Mouse (Mus musculus): ENCODE measurements around the gene Olfr1362. TPM values are rescaled to one million over a fixed set of nuclear protein-coding genes. Genes with fewer than 3 reads are reported as not detected.

Gene Olfr1362
- polyA plus RNA-seq (2015; fragmentation: Nextera tagmentation; extraction: Ambion mirVana) = not detected in 2 replicates

GRCm38 (mm10) chr13:21613922-21614321 lies at the start of gene Olfr1362:
Olfr1362 (minus strand) TSS chr13:21614022.
- H3K4me3 ChIP-seq (ENCODE audit: low read length) = no peak within 1 kb of the TSS
- H3K36me3 ChIP-seq (ENCODE audit: control insufficient read depth, insufficient read depth, low read length) = no peaks in the 10 kb centered on the region
- H3K27me3 ChIP-seq (replicated peaks; ENCODE audit: control insufficient read depth, insufficient read depth, low read length) = no peaks in the 10 kb centered on the region
- no peaks in the 10 kb centered on the region for H3K4me1 ChIP-seq (ENCODE audit: control insufficient read depth, insufficient read depth, low read length)
- no peak within 1 kb of the TSS for H3K9ac ChIP-seq (ENCODE audit: low read depth, low read length)
- no peak within 1 kb of the TSS for H3K4me2 ChIP-seq (ENCODE audit: low read depth, low read length)
- no peak for ATAC-seq
- no peak within 1 kb of the TSS for H3K27ac ChIP-seq (ENCODE audit: low read length)
- H3K9me3 ChIP-seq (ENCODE audit: control insufficient read depth, low read length) = no peaks in the 10 kb centered on the region

GRCm38 (mm10) chr13:21663286-21663685 lies 49.5 kb upstream of the Olfr1362 start, which contains the start of gene Olfr1361:
Olfr1361 (minus strand) TSS chr13:21663386.
- 66% methylated on average over 2 of the region's 2 CpGs for WGBS
- Histone ChIP-seq H3K36me3 (ENCODE audit: control insufficient read depth, insufficient read depth, low read length) (no peaks in the 10 kb centered on the region), H3K4me3 (ENCODE audit: low read length) (no peak within 1 kb of the TSS), H3K9me3 (ENCODE audit: control insufficient read depth, low read length) (no peaks in the 10 kb centered on the region), H3K27ac (ENCODE audit: low read length) (no peak within 1 kb of the TSS), H3K4me1 (ENCODE audit: control insufficient read depth, insufficient read depth, low read length) (no peaks in the 10 kb centered on the region), H3K4me2 (ENCODE audit: low read depth, low read length) (no peak within 1 kb of the TSS), H3K27me3 (replicated peaks; ENCODE audit: control insufficient read depth, insufficient read depth, low read length) (no peaks in the 10 kb centered on the region), H3K9ac (ENCODE audit: low read depth, low read length) (no peak within 1 kb of the TSS)
- no peak for ATAC-seq

- no peak for ATAC-seq
- no peaks in the 10 kb centered on the region for H3K9me3 ChIP-seq (ENCODE audit: control insufficient read depth, low read length)
- H3K4me2 ChIP-seq (ENCODE audit: low read depth, low read length) = no peak within 1 kb of the TSS
- no peaks in the 10 kb centered on the region for H3K4me1 ChIP-seq (ENCODE audit: control insufficient read depth, insufficient read depth, low read length)
- H3K27me3 ChIP-seq (replicated peaks; ENCODE audit: control insufficient read depth, insufficient read depth, low read length) = no peaks in the 10 kb centered on the region
- H3K9ac ChIP-seq (ENCODE audit: low read depth, low read length) = no peak within 1 kb of the TSS
- H3K36me3 ChIP-seq (ENCODE audit: control insufficient read depth, insufficient read depth, low read length) = no peaks in the 10 kb centered on the region
- WGBS = 85% methylated on average over 2 of the region's 2 CpGs
- no peak within 1 kb of the TSS for H3K4me3 ChIP-seq (ENCODE audit: low read length)
- H3K27ac ChIP-seq (ENCODE audit: low read length) = no peak within 1 kb of the TSS
These were observed 28.6 kb upstream of the Olfr1362 start, which contains the start of gene Olfr11 for GRCm38 (mm10) chr13:21642418-21642817. Olfr11 (minus strand) TSS chr13:21642518.

GRCm38 (mm10) chr13:21591618-21592017 lies 22.2 kb downstream of the Olfr1362 start:
- no peak for ATAC-seq
- Histone ChIP-seq H3K4me2 (ENCODE audit: low read depth, low read length) (no peak overlapping the region), H3K9ac (ENCODE audit: low read depth, low read length) (no peak overlapping the region), H3K27ac (ENCODE audit: low read length) (no peak overlapping the region), H3K4me3 (ENCODE audit: low read length) (no peak overlapping the region), H3K9me3 (ENCODE audit: control insufficient read depth, low read length) (no peaks in the 10 kb centered on the region), H3K4me1 (ENCODE audit: control insufficient read depth, insufficient read depth, low read length) (no peaks in the 10 kb centered on the region), H3K36me3 (ENCODE audit: control insufficient read depth, insufficient read depth, low read length) (no peaks in the 10 kb centered on the region), H3K27me3 (replicated peaks; ENCODE audit: control insufficient read depth, insufficient read depth, low read length) (no peaks in the 10 kb centered on the region)
- WGBS = 67% methylated on average over 2 of the region's 2 CpGs

- Histone ChIP-seq H3K4me3 (ENCODE audit: low read length) (no peak within 1 kb of the TSS), H3K36me3 (ENCODE audit: control insufficient read depth, insufficient read depth, low read length) (no peaks in the 10 kb centered on the region), H3K9me3 (ENCODE audit: control insufficient read depth, low read length) (no peaks in the 10 kb centered on the region), H3K4me1 (ENCODE audit: control insufficient read depth, insufficient read depth, low read length) (no peaks in the 10 kb centered on the region), H3K27ac (ENCODE audit: low read length) (no peak within 1 kb of the TSS), H3K9ac (ENCODE audit: low read depth, low read length) (no peak within 1 kb of the TSS), H3K4me2 (ENCODE audit: low read depth, low read length) (no peak within 1 kb of the TSS), H3K27me3 (replicated peaks; ENCODE audit: control insufficient read depth, insufficient read depth, low read length) (no peaks in the 10 kb centered on the region)
- WGBS = 91% methylated on average over 2 of the region's 2 CpGs
- ATAC-seq = no peak
These were observed 32.2 kb downstream of the Olfr1362 start, which contains the start of gene Olfr1364 for GRCm38 (mm10) chr13:21581659-21582058. Olfr1364 (minus strand) TSS chr13:21581759.

Other genes with a start within 250 kb of the Olfr1362 start
- 61.7 and 64.5 TPM in 2 replicates for gene Zkscan3, start 211.3 kb downstream of the Olfr1362 start, polyA plus RNA-seq (2015; fragmentation: Nextera tagmentation; extraction: Ambion mirVana)
- gene Pgbd1, start 173.0 kb downstream of the Olfr1362 start, polyA plus RNA-seq (2015; fragmentation: Nextera tagmentation; extraction: Ambion mirVana) = 2.4 TPM in 2 replicates
- 22.3 and 23.6 TPM in 2 replicates for gene Zscan26, start 160.3 kb downstream of the Olfr1362 start, polyA plus RNA-seq (2015; fragmentation: Nextera tagmentation; extraction: Ambion mirVana)
- gene Nkapl, start 145.5 kb downstream of the Olfr1362 start, polyA plus RNA-seq (2015; fragmentation: Nextera tagmentation; extraction: Ambion mirVana) = 1.8 and 2.0 TPM in 2 replicates
- gene Zkscan4, start 135.1 kb downstream of the Olfr1362 start, polyA plus RNA-seq (2015; fragmentation: Nextera tagmentation; extraction: Ambion mirVana) = 2.4 and 2.5 TPM in 2 replicates
- not detected in 2 replicates for gene Gm10065, start 134.6 kb downstream of the Olfr1362 start, polyA plus RNA-seq (2015; fragmentation: Nextera tagmentation; extraction: Ambion mirVana)
- 0.22 and 0.39 TPM in 2 replicates for gene AK157302, start 118.8 kb downstream of the Olfr1362 start, polyA plus RNA-seq (2015; fragmentation: Nextera tagmentation; extraction: Ambion mirVana)
- 10.9 and 12.1 TPM in 2 replicates for gene Gm11273, start 112.6 kb downstream of the Olfr1362 start, polyA plus RNA-seq (2015; fragmentation: Nextera tagmentation; extraction: Ambion mirVana)
- gene Zkscan8, start 82.9 kb downstream of the Olfr1362 start, polyA plus RNA-seq (2015; fragmentation: Nextera tagmentation; extraction: Ambion mirVana) = 3.0 and 3.4 TPM in 2 replicates
- gene Olfr1366, start 71.2 kb downstream of the Olfr1362 start, polyA plus RNA-seq (2015; fragmentation: Nextera tagmentation; extraction: Ambion mirVana) = 0.11 and 0.17 TPM in 2 replicates
- not detected in 2 replicates for gene Olfr1535, start 54.1 kb downstream of the Olfr1362 start, polyA plus RNA-seq (2015; fragmentation: Nextera tagmentation; extraction: Ambion mirVana)
- gene Olfr1364, start 32.3 kb downstream of the Olfr1362 start, polyA plus RNA-seq (2015; fragmentation: Nextera tagmentation; extraction: Ambion mirVana) = not detected in 2 replicates
- gene Olfr11, start 28.5 kb upstream of the Olfr1362 start, polyA plus RNA-seq (2015; fragmentation: Nextera tagmentation; extraction: Ambion mirVana) = not detected in 2 replicates
- gene Olfr1361, start 49.4 kb upstream of the Olfr1362 start, polyA plus RNA-seq (2015; fragmentation: Nextera tagmentation; extraction: Ambion mirVana) = not detected in 2 replicates
- gene Olfr1360, start 63.4 kb upstream of the Olfr1362 start, polyA plus RNA-seq (2015; fragmentation: Nextera tagmentation; extraction: Ambion mirVana) = not detected in 2 replicates
- gene Olfr1359, start 84.1 kb upstream of the Olfr1362 start, polyA plus RNA-seq (2015; fragmentation: Nextera tagmentation; extraction: Ambion mirVana) = not detected in 2 replicates
- 2.3 and 2.5 TPM in 2 replicates for gene Hist1h2bl, start 102.1 kb upstream of the Olfr1362 start, polyA plus RNA-seq (2015; fragmentation: Nextera tagmentation; extraction: Ambion mirVana)
- 10.9 and 17.9 TPM in 2 replicates for gene Hist1h2ai, start 102.4 kb upstream of the Olfr1362 start, polyA plus RNA-seq (2015; fragmentation: Nextera tagmentation; extraction: Ambion mirVana)
- gene Hist1h3h, start 103.6 kb upstream of the Olfr1362 start, polyA plus RNA-seq (2015; fragmentation: Nextera tagmentation; extraction: Ambion mirVana) = 4.8 and 9.5 TPM in 2 replicates
- gene Hist1h2bm, start 108.0 kb upstream of the Olfr1362 start, polyA plus RNA-seq (2015; fragmentation: Nextera tagmentation; extraction: Ambion mirVana) = 1.7 and 3.5 TPM in 2 replicates
- 0.66 and 2.1 TPM in 2 replicates for gene Hist1h4j, start 121.0 kb upstream of the Olfr1362 start, polyA plus RNA-seq (2015; fragmentation: Nextera tagmentation; extraction: Ambion mirVana)
- gene Hist1h4k, start 136.5 kb upstream of the Olfr1362 start, polyA plus RNA-seq (2015; fragmentation: Nextera tagmentation; extraction: Ambion mirVana) = 4.0 and 4.7 TPM in 2 replicates
- gene Hist1h2ak, start 139.8 kb upstream of the Olfr1362 start, polyA plus RNA-seq (2015; fragmentation: Nextera tagmentation; extraction: Ambion mirVana) = 13.0 and 13.5 TPM in 2 replicates
- gene Hist1h2bn, start 140.1 kb upstream of the Olfr1362 start, polyA plus RNA-seq (2015; fragmentation: Nextera tagmentation; extraction: Ambion mirVana) = 1.9 and 2.5 TPM in 2 replicates
- 10.0 and 14.9 TPM in 2 replicates for gene Hist1h1b, start 166.6 kb upstream of the Olfr1362 start, polyA plus RNA-seq (2015; fragmentation: Nextera tagmentation; extraction: Ambion mirVana)
- gene Hist1h3i, start 169.3 kb upstream of the Olfr1362 start, polyA plus RNA-seq (2015; fragmentation: Nextera tagmentation; extraction: Ambion mirVana) = 53.6 and 66.8 TPM in 2 replicates
- gene Hist1h2an, start 173.2 kb upstream of the Olfr1362 start, polyA plus RNA-seq (2015; fragmentation: Nextera tagmentation; extraction: Ambion mirVana) = 3.8 and 4.1 TPM in 2 replicates
- 1.5 and 1.7 TPM in 2 replicates for gene Hist1h2bp, start 173.4 kb upstream of the Olfr1362 start, polyA plus RNA-seq (2015; fragmentation: Nextera tagmentation; extraction: Ambion mirVana)
- gene Hist1h2bq, start 196.2 kb upstream of the Olfr1362 start, polyA plus RNA-seq (2015; fragmentation: Nextera tagmentation; extraction: Ambion mirVana) = 13.4 and 17.9 TPM in 2 replicates
- gene Hist1h2ao, start 196.4 kb upstream of the Olfr1362 start, polyA plus RNA-seq (2015; fragmentation: Nextera tagmentation; extraction: Ambion mirVana) = not detected in 2 replicates
- gene Hist1h4m, start 197.7 kb upstream of the Olfr1362 start, polyA plus RNA-seq (2015; fragmentation: Nextera tagmentation; extraction: Ambion mirVana) = 1.0 TPM in 1 of 2 replicates, not detected in the other
- gene Hist1h4n, start 218.2 kb upstream of the Olfr1362 start, polyA plus RNA-seq (2015; fragmentation: Nextera tagmentation; extraction: Ambion mirVana) = 5.7 and 9.6 TPM in 2 replicates
- gene Hist1h2ap, start 219.5 kb upstream of the Olfr1362 start, polyA plus RNA-seq (2015; fragmentation: Nextera tagmentation; extraction: Ambion mirVana) = 2,307 and 2,693 TPM in 2 replicates
- gene Hist1h2br, start 219.7 kb upstream of the Olfr1362 start, polyA plus RNA-seq (2015; fragmentation: Nextera tagmentation; extraction: Ambion mirVana) = 15.5 and 19.5 TPM in 2 replicates

All from intestine, embryonic 16.5 days (tissue).